Mouse (Mus musculus) ES-E14 (cell line): ENCODE measurements around the gene Kctd3. TPM values are rescaled to one million over a fixed set of nuclear protein-coding genes. Genes with fewer than 3 reads are reported as not detected.

Experiments
- DNase-seq: peaks from one replicate; pipeline ENCODE4 v3.0.0-alpha.2; 2013; ENCODE audit warnings: low read depth, low spot score
- H3K27ac ChIP-seq: 2 replicates; pipeline ENCODE4 v1.5.1; 2012; ENCODE audit warnings: low read depth, mild to moderate bottlenecking, low read length, moderate library complexity, mixed read lengths; ENCODE audit not compliant: poor library complexity, insufficient read depth, severe bottlenecking
- H3K36me3 ChIP-seq: 2 replicates; pipeline ENCODE4 v1.6.1; 2012; ENCODE audit warnings: mild to moderate bottlenecking, low read length, moderate library complexity, mixed read lengths; ENCODE audit not compliant: control insufficient read depth, poor library complexity, insufficient read depth, severe bottlenecking
- H3K4me1 ChIP-seq, 2 experiments: fragments of 150-350 bp in 1 of 2; sonication (generic) in 1 of 2; 2 replicates each; pipeline ENCODE4 v1.6.1; 2012; ENCODE audit warnings: low read length in 2 of 2, mild to moderate bottlenecking in 1 of 2, mixed read lengths in 1 of 2; ENCODE audit not compliant: control insufficient read depth in 2 of 2, insufficient read depth in 2 of 2, poor library complexity in 1 of 2
- H3K4me3 ChIP-seq, 2 experiments: fragments of 150-350 bp in 1 of 2; sonication (generic) in 1 of 2; 2 replicates each; pipeline ENCODE4 v1.5.1; 2012; ENCODE audit warnings: low read length in 2 of 2, low read depth in 1 of 2, mild to moderate bottlenecking in 1 of 2, mixed read lengths in 1 of 2; ENCODE audit not compliant: insufficient read depth in 1 of 2, poor library complexity in 1 of 2, severe bottlenecking in 1 of 2
- H3K9ac ChIP-seq: 2 replicates; pipeline ENCODE4 v1.6.1; 2012; ENCODE audit warnings: low read depth, mild to moderate bottlenecking, low read length, mixed read lengths; ENCODE audit not compliant: poor library complexity, insufficient read depth, severe bottlenecking
- H3K9me3 ChIP-seq: fragments of 150-350 bp; sonication (generic); 2 replicates; pipeline ENCODE4 v1.6.1; 2012; ENCODE audit warnings: low read depth, mild to moderate bottlenecking, low read length; ENCODE audit not compliant: control insufficient read depth, insufficient read depth
- CHD2 ChIP-seq: IDR thresholded peaks from 2 replicates; pipeline ENCODE4 v1.6.1; 2014; ENCODE audit warnings: mild to moderate bottlenecking, low read depth, low read length, inconsistent platforms
- HCFC1 ChIP-seq: IDR thresholded peaks from 2 replicates; pipeline ENCODE4 v1.6.1; 2012; ENCODE audit warnings: low read length, inconsistent platforms, borderline replicate concordance; ENCODE audit not compliant: insufficient read depth
- MAFK ChIP-seq: IDR thresholded peaks from 2 replicates; pipeline ENCODE4 v1.6.1; 2014; ENCODE audit warnings: mild to moderate bottlenecking, low read depth, low read length, inconsistent platforms; ENCODE audit not compliant: insufficient read depth
- ZC3H11A ChIP-seq: IDR thresholded peaks from 2 replicates; pipeline ENCODE4 v1.6.1; 2012; ENCODE audit warnings: low read depth, mild to moderate bottlenecking, inconsistent platforms, low read length, borderline replicate concordance
- ZNF384 ChIP-seq: IDR thresholded peaks from 2 replicates; pipeline ENCODE4 v1.6.1; 2012; ENCODE audit warnings: low read depth, low read length, inconsistent platforms
- in situ Hi-C, 2 experiments: fragments of 600-800 bp; cut with MboI; formaldehyde crosslinking; loops; one replicate each; pipeline ENCODE4 v1.15.1; 2025; ENCODE audit warnings: low sequenced_read_pairs in 2 of 2, inconsistent platforms in 1 of 2; ENCODE audit not compliant: unreplicated experiment in 2 of 2
- total RNA-seq: library from RNA; depleted of rRNA; stranded (reverse); fragments of 300-350 nt; gene quantifications from 2 replicates; pipeline ENCODE4 v1.2.3, GENCODE M21; 2012

The Kctd3 gene
- total RNA-seq, 1 experiment = 54.7 TPM

- Histone ChIP-seq H3K36me3 (no peaks in the 10 kb centered on the region), H3K4me1 (peaks cover 2 to 3% of the 10 kb centered on the region in 2 experiments; a peak in 1 of 4 replicates), H3K27ac (no peak overlapping the region), H3K4me3 (no peak overlapping the region), H3K9ac (no peak overlapping the region), H3K9me3 (no peaks in the 10 kb centered on the region)
- no peak for TF ChIP-seq ZNF384
- no peak for TF ChIP-seq ZC3H11A
- TF ChIP-seq MAFK = no peak
- no peak for TF ChIP-seq CHD2
- no peak for TF ChIP-seq HCFC1
- no peak for DNase-seq
- in situ Hi-C loops = loop anchor here in 1 of 2 experiments (10.0 kb wide), 1 partner anchor 602 kb away; no protein-coding TSS in a partner anchor
Observed at GRCm38 (mm10) chr1:189022925-189023700, 15.5 kb upstream of the Kctd3 start.

- no peak for DNase-seq
- no peak overlapping the region for H3K9ac ChIP-seq
- H3K9me3 ChIP-seq = no peaks in the 10 kb centered on the region
- no peak overlapping the region for H3K4me3 ChIP-seq
- TF ChIP-seq CHD2 (no peak), MAFK (no peak), ZC3H11A (no peak), HCFC1 (no peak), ZNF384 (no peak)
- in situ Hi-C loops = no loop called here
- peaks cover 0 to 8% of the 10 kb centered on the region in 2 experiments; a peak in 2 of 4 replicates for H3K4me1 ChIP-seq
- no peaks in the 10 kb centered on the region for H3K36me3 ChIP-seq
- H3K27ac ChIP-seq = no peak overlapping the region
Observed at GRCm38 (mm10) chr1:189015372-189015771, 7.7 kb upstream of the Kctd3 start.

- TF ChIP-seq CHD2 (0 out of 2 replicates have a peak, but pooled peaks have one; percentile 3), ZNF384 (no peak)
- in situ Hi-C loops = no loop called here
- Histone ChIP-seq H3K9me3 (no peaks in the 10 kb centered on the region), H3K9ac (peak overlapping the region; percentile 12; the same call in 1 of the 2 replicates), H3K4me3 (peak overlapping the region in 1 of 2 experiments; percentile 66; a peak in 1 of 4 replicates), H3K27ac (peak overlapping the region; percentile 67; the same call in 1 of the 2 replicates), H3K36me3 (no peaks in the 10 kb centered on the region), H3K4me1 (peaks cover 0 to 8% of the 10 kb centered on the region in 2 experiments; a peak in 2 of 4 replicates)
- no peak for DNase-seq
Observed at GRCm38 (mm10) chr1:189013587-189013921, 5.9 kb upstream of the Kctd3 start.

- Histone ChIP-seq H3K4me3 (peak overlapping the region; percentile 1 to 66; a peak in 2 of 4 replicates), H3K27ac (peak overlapping the region; percentile 67), H3K9me3 (no peaks in the 10 kb centered on the region), H3K9ac (no peak overlapping the region), H3K4me1 (peaks cover 0 to 8% of the 10 kb centered on the region in 2 experiments; a peak in 3 of 4 replicates), H3K36me3 (no peaks in the 10 kb centered on the region)
- DNase-seq = peak; percentile 65
- in situ Hi-C loops = no loop called here
- 0 out of 2 replicates have a peak, but pooled peaks have one; percentile 20 for TF ChIP-seq CHD2
- TF ChIP-seq MAFK = no peak
Observed at GRCm38 (mm10) chr1:189012846-189013586, 5.4 kb upstream of the Kctd3 start.
